Mouse (Mus musculus) neural tube, embryonic 13.5 days (tissue): ENCODE measurements around the gene Ptpru. TPM values are rescaled to one million over a fixed set of nuclear protein-coding genes. Genes with fewer than 3 reads are reported as not detected.

ENCODE experiments used
- ATAC-seq: fragments of 200-750 bp; cut with Nextera tagmentation; 2 replicates; pipeline ENCODE4 v1.8.0; 2017; ENCODE audit warnings: low read depth, mild to moderate bottlenecking, moderate TSS enrichment, moderate library complexity
- H3K27ac ChIP-seq: fragments of 300-500 bp; sonication (generic); replicated peaks from 2 replicates; pipeline ENCODE4 v1.5.1; 2015; ENCODE audit warnings: moderate library complexity, mild to moderate bottlenecking, inconsistent platforms
- H3K27me3 ChIP-seq: fragments of 300-500 bp; sonication (generic); 2 replicates; pipeline ENCODE4 v1.6.1; 2015; ENCODE audit warnings: mild to moderate bottlenecking, inconsistent platforms
- H3K36me3 ChIP-seq: fragments of 300-500 bp; sonication (generic); 2 replicates; pipeline ENCODE4 v1.6.1; 2015; ENCODE audit warnings: mild to moderate bottlenecking, inconsistent platforms
- H3K4me1 ChIP-seq: fragments of 300-500 bp; sonication (generic); replicated peaks from 2 replicates; pipeline ENCODE4 v1.6.1; 2015; ENCODE audit warnings: inconsistent platforms
- H3K4me2 ChIP-seq: fragments of 300-500 bp; sonication (generic); 2 replicates; pipeline ENCODE4 v1.6.1; 2015; ENCODE audit warnings: inconsistent platforms, mild to moderate bottlenecking, moderate library complexity
- H3K4me3 ChIP-seq: fragments of 300-500 bp; sonication (generic); 2 replicates; pipeline ENCODE4 v1.5.1; 2015; ENCODE audit warnings: mild to moderate bottlenecking, inconsistent platforms
- H3K9ac ChIP-seq: fragments of 300-500 bp; sonication (generic); 2 replicates; pipeline ENCODE4 v1.6.1; 2015; ENCODE audit warnings: moderate library complexity, mild to moderate bottlenecking, inconsistent platforms
- H3K9me3 ChIP-seq: fragments of 300-500 bp; sonication (generic); 2 replicates; pipeline ENCODE4 v1.6.1; 2016; ENCODE audit warnings: inconsistent platforms
- WGBS: fragments of 180-500 bp; shearing (Covaris S2); methylation state at CpG from one replicate; pipeline ENCODE4 v1.1.7; 2015; 5-methylcytosine and 5-hydroxymethylcytosine counted together
- polyA plus RNA-seq: library from polyadenylated mRNA; unstranded; fragments of >200 nt; fragmentation: Nextera tagmentation; extraction: Ambion mirVana; gene quantifications from 2 replicates; pipeline ENCODE4 v1.2.1, GENCODE M21; 2015

The Ptpru gene
- polyA plus RNA-seq, 1 experiment from 2014 or later = 9.9 TPM

- Histone ChIP-seq H3K27ac (no peak overlapping the region), H3K9ac (no peak overlapping the region), H3K4me3 (no peak overlapping the region), H3K4me1 (no peaks in the 10 kb centered on the region), H3K4me2 (no peak overlapping the region), H3K27me3 (no peaks in the 10 kb centered on the region), H3K9me3 (no peaks in the 10 kb centered on the region), H3K36me3 (no peaks in the 10 kb centered on the region)
- WGBS = 69% methylated on average over 3 of the region's 3 CpGs
- ATAC-seq = no peak
Measured at GRCm38 (mm10) chr4:131763479-131763878, 74.6 kb downstream of the Ptpru start.

- ATAC-seq = no peak
- Histone ChIP-seq H3K27me3 (no peaks in the 10 kb centered on the region), H3K36me3 (no peaks in the 10 kb centered on the region), H3K9me3 (no peaks in the 10 kb centered on the region), H3K4me3 (no peak overlapping the region), H3K4me1 (no peaks in the 10 kb centered on the region), H3K4me2 (no peak overlapping the region), H3K27ac (no peak overlapping the region), H3K9ac (no peak overlapping the region)
- WGBS = 76% methylated on average over 8 of the region's 8 CpGs
Measured at GRCm38 (mm10) chr4:131762211-131762784, 75.8 kb downstream of the Ptpru start.

GRCm38 (mm10) chr4:131752204-131752837 is 85.8 kb downstream of the Ptpru start:
- 56% methylated on average over 9 of the region's 10 CpGs for WGBS
- no peak overlapping the region for H3K27ac ChIP-seq
- H3K4me2 ChIP-seq = no peak overlapping the region
- no peak overlapping the region for H3K4me3 ChIP-seq
- no peaks in the 10 kb centered on the region for H3K9me3 ChIP-seq
- H3K4me1 ChIP-seq = 0 out of 2 replicates have a peak, but pooled peaks cover 3% of the 10 kb centered on the region
- no peaks in the 10 kb centered on the region for H3K36me3 ChIP-seq
- no peak overlapping the region for H3K9ac ChIP-seq
- no peak for ATAC-seq
- no peaks in the 10 kb centered on the region for H3K27me3 ChIP-seq

GRCm38 (mm10) chr4:131751561-131751960 is 86.5 kb downstream of the Ptpru start:
- ATAC-seq = no peak

GRCm38 (mm10) chr4:131749802-131750201 is 88.3 kb downstream of the Ptpru start:
- Histone ChIP-seq H3K27me3 (no peaks in the 10 kb centered on the region), H3K27ac (no peak overlapping the region), H3K4me2 (no peak overlapping the region), H3K4me3 (no peak overlapping the region), H3K9ac (no peak overlapping the region), H3K4me1 (no peaks in the 10 kb centered on the region), H3K36me3 (no peaks in the 10 kb centered on the region), H3K9me3 (no peaks in the 10 kb centered on the region)
- no peak for ATAC-seq
- 81% methylated on average over 6 of the region's 6 CpGs for WGBS

More at GRCm38 (mm10) chr4:131751561-131751960, 86.5 kb downstream of the Ptpru start:
- 69% methylated on average over 7 of the region's 7 CpGs for WGBS
- no peak overlapping the region for H3K4me3 ChIP-seq
- H3K27ac ChIP-seq = no peak overlapping the region
- 0 out of 2 replicates have a peak, but pooled peaks cover 3% of the 10 kb centered on the region for H3K4me1 ChIP-seq
- H3K9me3 ChIP-seq = no peaks in the 10 kb centered on the region
- H3K4me2 ChIP-seq = no peak overlapping the region
- no peak overlapping the region for H3K9ac ChIP-seq
- H3K36me3 ChIP-seq = no peaks in the 10 kb centered on the region
- no peaks in the 10 kb centered on the region for H3K27me3 ChIP-seq

- no peaks in the 10 kb centered on the region for H3K9me3 ChIP-seq
- no peak for ATAC-seq
- no peaks in the 10 kb centered on the region; the same call in 1 of the 2 replicates for H3K4me1 ChIP-seq
- no peak overlapping the region for H3K4me2 ChIP-seq
- H3K9ac ChIP-seq = no peak overlapping the region
- 81% methylated on average over 5 of the region's 5 CpGs for WGBS
- H3K4me3 ChIP-seq = no peak overlapping the region
- H3K36me3 ChIP-seq = no peaks in the 10 kb centered on the region
- no peak overlapping the region for H3K27ac ChIP-seq
- H3K27me3 ChIP-seq = no peaks in the 10 kb centered on the region
Measured at GRCm38 (mm10) chr4:131744685-131745043, 93.4 kb downstream of the Ptpru start.

- H3K4me2 ChIP-seq = no peak overlapping the region
- no peak overlapping the region for H3K4me3 ChIP-seq
- H3K9ac ChIP-seq = no peak overlapping the region
- H3K27ac ChIP-seq = no peak overlapping the region
- H3K4me1 ChIP-seq = no peaks in the 10 kb centered on the region; the same call in 1 of the 2 replicates
- no peaks in the 10 kb centered on the region for H3K9me3 ChIP-seq
- H3K36me3 ChIP-seq = no peaks in the 10 kb centered on the region
- no peaks in the 10 kb centered on the region for H3K27me3 ChIP-seq
- ATAC-seq = no peak
- WGBS = 59% methylated on average over 5 of the region's 5 CpGs
Measured at GRCm38 (mm10) chr4:131743831-131744684, 94.0 kb downstream of the Ptpru start.

- ATAC-seq = no peak
- 76% methylated on average over 13 of the region's 13 CpGs for WGBS
- H3K4me2 ChIP-seq = no peak overlapping the region
- no peaks in the 10 kb centered on the region; the same call in none of the 2 replicates for H3K4me1 ChIP-seq
- H3K27ac ChIP-seq = no peak overlapping the region
- no peaks in the 10 kb centered on the region for H3K27me3 ChIP-seq
- H3K9me3 ChIP-seq = no peaks in the 10 kb centered on the region
- H3K9ac ChIP-seq = no peak overlapping the region
- no peak overlapping the region for H3K4me3 ChIP-seq
- no peaks in the 10 kb centered on the region for H3K36me3 ChIP-seq
Measured at GRCm38 (mm10) chr4:131743031-131743430, 95.1 kb downstream of the Ptpru start.

- no peak for ATAC-seq
- 71% methylated on average over 5 of the region's 5 CpGs for WGBS
- no peaks in the 10 kb centered on the region for H3K9me3 ChIP-seq
- H3K27me3 ChIP-seq = no peaks in the 10 kb centered on the region
- no peak overlapping the region for H3K27ac ChIP-seq
- no peaks in the 10 kb centered on the region for H3K36me3 ChIP-seq
- H3K4me3 ChIP-seq = no peak overlapping the region
- H3K4me2 ChIP-seq = no peak overlapping the region
- H3K4me1 ChIP-seq = no peaks in the 10 kb centered on the region; the same call in none of the 2 replicates
- no peak overlapping the region for H3K9ac ChIP-seq
Measured at GRCm38 (mm10) chr4:131740621-131741020, 97.5 kb downstream of the Ptpru start.

GRCm38 (mm10) chr4:131728628-131729027 is 109.5 kb downstream of the Ptpru start:
- Histone ChIP-seq H3K27me3 (no peaks in the 10 kb centered on the region), H3K36me3 (no peaks in the 10 kb centered on the region), H3K4me3 (no peak overlapping the region), H3K4me2 (no peak overlapping the region), H3K9me3 (no peaks in the 10 kb centered on the region), H3K9ac (no peak overlapping the region), H3K4me1 (no peaks in the 10 kb centered on the region), H3K27ac (no peak overlapping the region)
- WGBS = 48% methylated on average over 7 of the region's 7 CpGs
- ATAC-seq = no peak

- Histone ChIP-seq H3K27ac (no peak overlapping the region), H3K36me3 (no peaks in the 10 kb centered on the region), H3K9ac (no peak overlapping the region), H3K9me3 (no peaks in the 10 kb centered on the region), H3K4me3 (no peak overlapping the region), H3K4me2 (no peak overlapping the region), H3K4me1 (peaks cover 9% of the 10 kb centered on the region), H3K27me3 (no peaks in the 10 kb centered on the region)
- WGBS = 58% methylated on average over 11 of the region's 11 CpGs
- no peak for ATAC-seq
Measured at GRCm38 (mm10) chr4:131723415-131724080, 114.5 kb downstream of the Ptpru start.
